ENCODE assay signal across 14 mouse cellular contexts in the genomic region with DNA sequence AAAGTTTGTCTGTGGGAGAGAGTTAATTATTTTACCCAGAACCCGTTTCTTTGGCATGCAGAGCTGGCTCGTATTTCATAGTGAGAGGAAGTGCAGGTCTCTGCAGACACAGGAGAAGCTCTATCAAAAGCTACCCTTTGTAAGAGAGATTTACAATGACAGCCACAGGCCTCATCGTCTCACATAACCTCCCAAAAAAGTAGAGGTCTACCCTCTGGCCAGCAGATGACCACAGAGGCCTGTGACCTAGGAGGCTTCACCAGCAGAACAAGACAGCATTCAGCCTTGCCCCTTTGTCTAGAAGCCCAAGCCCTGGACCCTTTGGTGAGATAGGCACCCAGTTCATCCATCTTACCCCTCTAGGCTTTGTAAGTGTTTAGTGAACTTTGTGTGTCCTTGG.
"Had no signal": no experiment of that assay in that cellular context is flagged by ENCODE, and none has a peak within 500 bp of the region (broad histone marks: within the 10 kb centered on the region; RNA-seq: fewer than 3 reads in every experiment).

No protein-coding gene starts in this region.

- DNase-seq: kidney, adult 2 months; kidney, postnatal 36 days; lung, embryonic 14.5 days; right cerebral cortex, adult 18-20 months; right cerebral cortex, postnatal 14 days; right cerebral cortex, postnatal 4 days; thymus, adult 18-20 months; thymus, postnatal 36 days had no signal

- H3K36me3 ChIP-seq: midbrain, embryonic 12.5 days; midbrain, embryonic 15.5 days; neural tube, embryonic 12.5 days; neural tube, embryonic 15.5 days had no signal

- H3K27me3 ChIP-seq: midbrain, embryonic 12.5 days; midbrain, embryonic 15.5 days; neural tube, embryonic 12.5 days; neural tube, embryonic 15.5 days had no signal

- H3K4me3 ChIP-seq: midbrain, embryonic 12.5 days; midbrain, embryonic 15.5 days; neural tube, embryonic 12.5 days; neural tube, embryonic 15.5 days had no signal

- H3K4me1 ChIP-seq: midbrain, embryonic 12.5 days; midbrain, embryonic 15.5 days; neural tube, embryonic 12.5 days; neural tube, embryonic 15.5 days had no signal

- H3K9ac ChIP-seq: lung, embryonic 14.5 days; midbrain, embryonic 12.5 days; midbrain, embryonic 15.5 days; neural tube, embryonic 12.5 days; neural tube, embryonic 15.5 days had no signal

- ATAC-seq: intestine, embryonic 16.5 days; lung, postnatal 0 days; midbrain, embryonic 15.5 days had no signal

- H3K4me2 ChIP-seq: lung, embryonic 14.5 days; midbrain, embryonic 12.5 days; midbrain, embryonic 15.5 days; neural tube, embryonic 12.5 days; neural tube, embryonic 15.5 days had no signal

- H3K27ac ChIP-seq: midbrain, embryonic 12.5 days; midbrain, embryonic 15.5 days; neural tube, embryonic 12.5 days; neural tube, embryonic 15.5 days had no signal

- H3K9me3 ChIP-seq: midbrain, embryonic 12.5 days; midbrain, embryonic 15.5 days; neural tube, embryonic 12.5 days; neural tube, embryonic 15.5 days had no signal
